Mouse (Mus musculus) bone marrow macrophage, adult 2 months (primary cell): ENCODE data around the gene Foxp4.

Experiments used
- CTCF ChIP-seq: IDR thresholded peaks from 2 replicates; pipeline ENCODE4 v1.5.1; 2012; ENCODE audit warnings: low read depth, mild to moderate bottlenecking, low read length, moderate library complexity
- POLR2A ChIP-seq: IDR thresholded peaks from 2 replicates; pipeline ENCODE4 v1.6.1; 2012; ENCODE audit warnings: mild to moderate bottlenecking, low read depth, low read length, borderline replicate concordance

GRCm38 (mm10) chr17:47843465-47843864 is 81.0 kb downstream of the Foxp4 start:
- no peak for TF ChIP-seq POLR2A
- TF ChIP-seq CTCF = peak; percentile 37
